Mouse (Mus musculus) c-Kit-positive CD71-negative TER-119-negative erythroid progenitor cells, embryonic 14.5 days (primary cell): Measurements from ENCODE around the gene Rnf186.
"Not testable (repeated sequence)": the region's sequence is repeated elsewhere in the genome, so short reads cannot be mapped to it uniquely, and the experiment has no call there.

Source experiments
- DNase-seq: peaks from one replicate; pipeline ENCODE4 v3.0.0-alpha.2; 2013; ENCODE audit warnings: low read depth

Rnf186 gene

DNA sequence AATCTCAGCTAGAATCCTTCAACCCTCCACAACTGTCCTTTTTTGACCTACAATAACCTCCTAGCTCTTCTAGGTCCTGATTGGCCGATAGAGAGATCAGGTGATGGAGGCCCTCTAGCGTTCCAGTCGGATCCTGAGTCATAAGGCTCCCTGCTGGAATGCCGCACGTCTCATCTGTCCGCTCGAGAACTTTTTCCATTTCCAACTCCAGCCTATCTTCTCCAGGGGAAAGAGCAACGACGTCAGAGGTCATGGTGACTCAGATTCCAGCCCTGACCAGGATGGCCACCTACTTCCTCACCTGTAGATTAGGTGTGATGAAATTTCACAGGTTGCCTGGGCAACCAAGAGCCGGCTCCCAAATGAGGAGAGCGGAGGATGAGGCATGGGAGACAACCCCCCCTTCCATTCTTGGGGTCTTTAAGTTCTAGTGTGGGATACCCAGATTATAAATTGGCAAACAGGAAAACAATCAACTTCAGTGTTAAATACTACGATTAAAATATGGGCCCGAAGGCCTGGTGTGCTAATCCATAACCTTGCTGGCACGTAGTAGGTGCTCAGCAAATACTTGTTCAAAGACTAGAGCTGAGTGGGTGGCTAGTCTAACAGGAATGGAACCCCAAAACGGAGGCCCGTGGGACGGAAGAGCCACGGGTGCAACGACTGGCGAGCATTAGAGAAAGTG lies 5.4 kb downstream of the Rnf186 start:
- DNase-seq = no peak

DNA sequence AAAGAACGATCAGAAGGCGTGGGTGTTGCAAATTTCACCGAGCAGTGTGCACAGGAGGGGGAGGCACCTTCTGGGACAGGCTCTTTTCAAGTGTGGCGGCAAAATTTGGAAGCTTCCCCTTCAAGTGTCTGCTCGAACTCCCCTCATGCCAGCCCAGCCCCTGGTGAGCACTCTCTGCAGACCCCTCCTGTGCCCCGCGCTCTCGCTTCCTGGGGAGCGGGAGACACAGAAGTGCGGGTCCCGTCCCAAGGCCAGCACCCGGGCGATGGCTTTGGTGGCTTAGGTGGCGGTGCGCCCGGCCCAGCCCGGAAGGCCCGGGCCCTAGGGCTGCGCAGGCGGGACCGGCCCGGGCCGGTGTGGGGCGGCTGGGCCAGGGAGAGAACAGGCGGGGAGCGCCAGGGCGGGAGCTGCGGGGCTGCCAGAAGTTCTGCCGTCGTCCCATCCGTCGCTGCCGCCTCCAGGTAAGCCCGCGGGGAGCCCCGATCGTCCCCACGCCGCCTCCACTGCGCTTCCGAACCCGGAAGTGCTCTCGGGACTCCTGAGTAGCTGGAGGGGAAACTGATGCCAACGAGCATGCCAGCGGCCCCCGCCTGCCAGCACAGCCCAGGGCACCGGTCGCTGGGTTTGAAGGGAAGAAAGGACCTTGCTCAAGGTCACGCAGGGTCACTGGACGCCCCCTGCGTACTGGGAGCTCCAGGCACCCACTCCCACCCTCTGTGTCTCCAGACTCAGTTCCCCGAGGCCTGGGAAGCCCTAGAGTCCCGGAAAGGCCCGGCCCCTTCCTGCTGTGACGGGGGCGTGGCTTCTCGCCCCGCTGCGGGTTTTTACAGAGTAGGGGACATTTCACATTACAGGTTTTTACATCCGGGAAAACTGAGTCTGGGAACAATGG lies 6.2 kb downstream of the Rnf186 start, which contains the start of gene Tmco4:
Gene Tmco4, plus strand, starts transcription at position 62 of the 892 bp plus-strand sequence.
- DNase-seq = peak; percentile 61

DNA sequence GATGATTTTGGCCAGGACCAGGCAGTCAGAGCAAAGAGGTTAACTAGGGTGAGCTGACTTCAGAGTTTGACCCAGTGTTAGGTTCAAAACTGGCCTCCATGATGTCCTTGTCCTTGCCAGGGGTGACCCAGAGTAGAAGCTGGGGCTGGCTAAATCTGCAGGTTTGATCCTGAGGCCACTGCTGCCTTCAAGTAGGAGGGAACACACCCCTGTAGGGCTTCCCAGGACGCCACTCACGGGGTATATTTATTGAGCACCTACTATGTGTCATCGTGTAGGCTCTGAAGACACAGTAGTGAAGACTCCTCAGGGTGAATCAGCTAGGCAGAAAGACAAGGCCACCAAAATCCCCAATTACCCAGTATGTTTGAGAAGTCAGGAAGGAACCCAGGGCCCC lies 6.8 kb downstream of the Rnf186 start:
- no peak for DNase-seq

DNA sequence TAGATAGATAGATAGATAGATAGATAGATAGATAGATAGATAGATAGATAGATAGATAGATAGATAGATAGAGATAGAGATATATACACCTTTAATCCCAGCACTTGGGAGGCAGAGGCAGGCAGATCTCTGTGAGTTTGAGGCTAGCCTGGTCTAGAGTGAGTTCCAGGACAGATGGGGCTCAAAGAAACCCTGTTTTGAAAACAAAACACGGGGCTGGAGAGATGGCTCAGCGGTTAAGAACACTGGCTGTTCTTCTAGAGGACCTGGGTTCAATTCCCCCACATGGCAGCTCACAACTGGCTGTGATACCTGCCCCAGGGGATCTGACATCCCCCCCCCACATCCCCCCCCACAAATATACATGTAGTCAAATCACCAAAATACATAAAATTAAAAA lies 7.6 kb downstream of the Rnf186 start:
- DNase-seq = not testable (repeated sequence)

DNA sequence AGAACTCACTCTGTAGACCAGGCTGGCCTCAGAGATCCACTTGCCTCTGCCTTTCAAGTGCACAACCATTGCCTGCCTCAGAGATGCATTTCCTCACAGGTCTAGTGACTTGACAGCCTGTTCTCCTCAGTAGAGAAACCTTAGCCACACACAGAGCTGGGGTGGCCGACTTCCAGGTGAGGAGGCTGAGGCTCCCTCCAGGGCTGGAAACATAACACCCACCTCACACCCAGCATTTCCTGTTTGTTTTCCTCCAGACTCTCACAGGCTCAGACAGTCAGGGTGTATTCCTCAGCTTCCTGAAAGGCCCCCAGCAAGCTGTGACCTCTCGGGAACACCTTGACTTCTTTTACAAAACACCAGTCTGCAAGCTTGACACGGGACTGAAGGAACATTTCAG lies 8.3 kb downstream of the Rnf186 start:
- DNase-seq = no peak

DNA sequence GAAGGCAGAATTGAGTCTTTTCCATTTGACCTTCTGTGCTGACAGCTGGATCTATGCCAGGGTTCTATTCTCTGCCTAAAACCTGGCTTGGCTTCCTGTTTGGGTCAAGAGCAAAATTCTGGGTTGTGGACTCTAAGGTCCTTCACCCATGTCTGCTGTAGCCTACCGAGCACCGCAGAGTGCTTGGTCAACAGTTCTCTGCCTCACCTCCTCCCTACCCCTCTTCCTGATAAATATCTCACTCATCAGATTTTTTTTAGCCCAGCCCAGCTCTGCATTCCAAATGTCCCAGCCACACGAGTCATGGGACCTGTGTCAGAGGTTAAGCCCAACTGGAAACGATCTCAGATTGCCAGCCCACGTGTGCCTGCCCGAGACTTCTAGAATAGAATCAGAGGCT lies 9.1 kb downstream of the Rnf186 start:
- no peak for DNase-seq

DNA sequence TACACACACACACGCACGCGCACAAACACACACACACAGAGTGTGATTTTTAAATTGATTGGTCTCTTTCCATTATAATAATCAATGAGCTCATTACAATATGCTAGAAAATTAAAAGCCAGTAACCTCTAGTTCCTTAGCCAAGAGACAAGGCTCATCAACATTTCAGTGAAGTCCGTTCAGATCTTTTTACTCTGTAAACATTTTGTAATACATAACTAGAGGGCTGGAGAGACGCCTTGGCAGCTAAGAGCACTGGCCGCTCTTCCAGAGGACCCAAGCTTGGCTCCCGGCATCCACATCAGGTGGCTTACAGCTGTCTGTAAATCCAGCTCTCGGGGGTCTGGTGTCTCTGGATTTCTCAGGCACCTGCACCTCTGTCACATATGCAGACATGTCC lies 13.1 kb downstream of the Rnf186 start:
- no peak for DNase-seq

DNA sequence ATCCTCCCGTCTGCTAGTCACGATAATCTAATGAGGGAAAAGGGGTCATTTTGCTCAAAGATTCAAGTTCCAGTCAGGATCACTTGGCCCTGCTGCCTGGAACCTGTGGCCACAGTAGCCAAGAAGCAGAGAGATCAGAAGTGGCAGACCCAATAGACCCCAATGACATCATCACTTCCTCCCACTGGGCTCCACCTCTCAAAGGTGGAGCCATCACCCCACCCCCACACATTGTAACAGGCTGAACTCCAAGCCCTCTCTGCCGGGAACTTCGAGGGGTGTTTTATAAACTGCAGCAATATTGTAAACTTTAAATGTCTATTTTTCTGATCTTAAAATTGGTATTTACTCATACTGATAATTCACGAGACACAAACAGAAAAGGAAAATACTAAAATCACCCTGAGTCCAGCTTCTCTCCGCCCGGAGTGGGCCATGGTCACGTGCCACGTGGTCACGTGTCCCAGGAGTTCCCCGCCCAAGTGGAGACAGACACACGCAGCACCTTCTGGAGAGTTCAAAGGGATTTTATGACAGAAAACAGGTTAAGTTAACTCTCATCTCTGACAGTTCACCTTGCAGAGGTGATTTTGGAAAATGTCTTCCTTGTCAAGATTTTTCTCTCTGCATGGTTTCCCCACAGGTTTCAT lies 14.0 kb downstream of the Rnf186 start:
- no peak for DNase-seq

DNA sequence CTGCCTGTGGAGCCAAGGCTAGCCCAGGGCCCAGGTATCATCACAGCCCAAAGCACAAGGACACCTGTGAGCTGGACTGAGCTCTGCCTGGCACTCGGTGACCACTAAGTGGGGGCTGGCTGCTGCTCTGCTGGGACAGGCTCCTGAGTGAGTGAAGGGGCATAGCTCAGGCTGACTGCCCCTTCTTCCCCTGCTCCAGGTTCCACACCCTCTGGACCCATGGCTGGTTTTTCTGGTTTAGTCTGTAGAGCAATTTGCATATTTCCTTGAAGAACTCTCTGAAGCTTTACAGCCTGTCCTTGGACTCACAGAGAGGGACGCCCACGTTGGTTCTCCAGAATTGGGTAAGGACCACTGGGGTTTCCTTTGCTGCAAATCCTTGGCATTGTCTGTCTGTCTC lies 16.5 kb downstream of the Rnf186 start:
- DNase-seq = no peak

DNA sequence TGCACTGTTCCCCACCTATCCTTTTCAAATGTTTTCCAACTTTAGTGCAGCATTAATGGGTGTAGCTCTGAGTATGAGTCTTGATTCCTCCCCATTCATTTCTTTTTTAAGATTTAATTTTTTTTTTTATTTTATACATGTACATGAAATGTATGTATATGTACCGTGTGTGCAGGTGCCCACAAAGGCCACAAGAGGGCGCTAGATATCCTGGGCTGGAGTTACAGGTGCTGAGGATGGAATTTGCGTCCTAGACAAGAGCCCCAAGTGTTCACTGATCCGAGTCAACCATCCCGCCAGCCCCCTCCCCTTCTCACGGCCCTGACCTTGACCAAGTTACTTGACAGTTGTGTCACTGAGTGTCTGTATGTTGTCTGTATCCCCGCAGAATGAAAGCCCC lies 17.8 kb downstream of the Rnf186 start:
- DNase-seq = no peak

DNA sequence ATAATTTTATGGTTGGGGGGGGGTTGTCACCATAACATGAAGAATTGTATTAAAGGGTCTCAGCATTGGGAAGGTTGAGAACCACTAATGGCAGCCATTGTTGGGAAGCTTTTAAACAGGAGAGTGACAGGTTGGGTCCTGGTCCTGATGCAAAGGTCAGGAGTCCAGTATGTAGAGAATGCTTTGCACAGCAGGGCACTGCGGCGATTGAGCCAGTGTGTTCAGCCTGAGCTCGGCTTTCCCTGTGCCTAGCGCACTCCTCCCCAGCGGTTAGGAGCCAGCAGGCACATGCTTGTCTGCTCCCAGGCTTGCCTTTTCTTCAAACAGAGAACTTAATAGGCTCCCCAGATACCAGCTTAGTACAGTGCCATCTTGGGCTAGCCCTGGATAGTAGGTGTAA lies 19.4 kb downstream of the Rnf186 start:
- no peak for DNase-seq

DNA sequence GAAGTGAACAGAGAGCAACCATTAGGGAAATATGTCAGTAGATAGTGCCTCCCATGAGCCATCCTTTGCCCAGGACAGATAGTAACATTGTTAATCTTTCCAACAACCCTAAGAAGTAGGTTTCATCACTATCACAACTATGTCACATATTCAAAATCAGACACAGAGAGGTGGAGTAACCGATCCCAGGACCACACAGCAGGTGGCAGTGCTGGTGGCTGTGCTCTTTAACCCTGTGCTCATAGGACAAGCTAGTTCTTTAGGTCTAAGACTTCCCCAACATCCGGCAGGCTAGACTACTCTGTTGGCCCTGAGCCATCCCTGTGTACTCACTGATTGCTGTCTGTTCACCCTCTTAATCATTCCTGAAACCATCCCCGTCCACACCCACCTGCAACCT lies 27.5 kb downstream of the Rnf186 start:
- no peak for DNase-seq

DNA sequence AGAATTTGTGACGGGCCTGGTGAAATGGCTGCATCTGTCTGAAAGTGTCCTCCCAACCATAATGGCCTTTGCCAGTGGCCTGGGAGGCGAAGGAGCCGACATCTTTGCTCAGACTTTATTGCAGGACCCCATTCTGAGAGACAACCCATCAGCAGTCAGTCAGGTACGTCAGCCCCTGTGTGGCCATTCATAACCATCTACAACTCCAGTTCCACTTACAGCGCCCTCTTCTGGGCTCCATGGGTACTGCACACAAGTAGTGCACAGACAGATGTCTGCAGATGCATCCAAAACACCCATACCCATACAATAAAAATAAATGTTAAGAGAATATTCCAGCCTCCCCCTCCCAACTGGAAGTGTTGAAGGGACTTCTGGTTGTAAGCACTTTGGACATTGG lies 29.5 kb downstream of the Rnf186 start:
- no peak for DNase-seq

DNA sequence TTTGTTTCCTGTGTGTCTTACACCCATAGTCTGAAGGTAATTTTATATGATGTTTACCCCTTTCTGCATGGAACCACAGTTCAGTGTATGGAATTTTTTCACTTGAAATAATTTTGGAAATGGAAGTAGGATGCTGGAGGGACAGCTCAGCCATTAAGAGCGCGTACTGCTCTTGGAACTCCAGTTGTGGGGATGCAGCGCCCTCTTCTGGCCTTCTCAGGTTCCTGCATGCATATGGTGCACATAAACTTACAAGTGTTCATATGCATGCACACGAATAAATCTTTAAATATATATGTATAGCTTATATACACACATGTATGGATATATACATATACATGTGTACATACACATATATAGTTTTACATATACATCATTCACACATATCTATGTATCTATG lies 30.2 kb downstream of the Rnf186 start:
- no peak for DNase-seq

DNA sequence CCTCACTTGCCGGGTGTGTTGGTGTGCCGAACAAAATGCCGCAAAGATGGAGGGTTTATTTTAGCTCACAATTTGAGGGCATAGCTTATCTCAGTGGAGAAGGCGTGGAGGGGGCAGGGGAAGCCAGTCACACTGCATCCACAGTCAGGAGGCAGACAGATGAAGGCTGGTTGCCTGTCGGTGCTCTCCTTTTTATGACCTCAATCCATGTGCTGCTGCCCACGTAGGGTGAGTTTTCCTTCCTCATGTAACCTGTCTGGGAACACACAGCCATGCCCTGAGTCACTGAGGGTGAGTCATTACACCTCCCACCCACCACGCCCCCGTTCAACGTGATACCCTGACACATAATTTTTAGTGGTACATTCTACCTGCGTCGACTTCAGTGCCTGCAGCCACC lies 31.7 kb downstream of the Rnf186 start:
- DNase-seq = no peak

DNA sequence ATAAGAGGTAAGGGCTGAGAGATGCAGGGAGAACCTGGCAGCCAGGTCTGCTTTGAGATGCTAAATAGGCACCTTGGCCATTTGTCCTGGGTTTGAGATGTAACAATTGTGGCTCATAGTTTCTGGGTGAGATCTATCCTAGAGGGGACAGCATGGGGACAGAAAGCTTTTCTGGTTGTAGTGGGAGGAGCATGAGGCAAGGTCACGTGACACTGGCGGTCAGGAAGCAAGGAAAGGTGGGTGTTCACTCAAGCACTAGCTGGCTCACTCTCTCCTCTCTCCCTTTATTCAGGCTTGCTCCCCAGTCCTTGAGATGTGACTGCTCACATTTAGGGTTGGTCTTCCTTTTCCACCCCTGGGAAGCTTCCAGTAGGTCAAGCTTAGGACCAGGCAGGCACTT lies 34.1 kb downstream of the Rnf186 start:
- no peak for DNase-seq

DNA sequence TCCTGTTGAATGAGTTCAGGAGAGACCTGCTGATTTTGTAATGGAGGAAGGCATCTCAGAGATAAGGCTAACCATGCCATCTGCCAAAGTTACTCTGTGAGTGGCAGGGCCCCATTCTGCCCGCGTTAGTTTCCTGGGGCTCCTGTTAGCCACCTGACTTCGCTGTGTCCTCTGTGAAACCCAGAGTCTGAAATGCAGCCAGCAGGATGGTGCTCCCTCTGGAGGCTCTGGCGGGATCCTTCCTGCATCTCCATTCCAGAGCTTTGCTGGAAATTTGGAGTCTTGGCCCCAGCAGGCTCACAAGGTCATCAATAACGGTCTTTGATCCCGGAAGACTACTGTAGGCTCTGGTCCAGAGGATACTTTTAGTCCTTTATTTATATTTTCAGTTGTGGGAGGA lies 34.5 kb downstream of the Rnf186 start:
- DNase-seq = no peak

DNA sequence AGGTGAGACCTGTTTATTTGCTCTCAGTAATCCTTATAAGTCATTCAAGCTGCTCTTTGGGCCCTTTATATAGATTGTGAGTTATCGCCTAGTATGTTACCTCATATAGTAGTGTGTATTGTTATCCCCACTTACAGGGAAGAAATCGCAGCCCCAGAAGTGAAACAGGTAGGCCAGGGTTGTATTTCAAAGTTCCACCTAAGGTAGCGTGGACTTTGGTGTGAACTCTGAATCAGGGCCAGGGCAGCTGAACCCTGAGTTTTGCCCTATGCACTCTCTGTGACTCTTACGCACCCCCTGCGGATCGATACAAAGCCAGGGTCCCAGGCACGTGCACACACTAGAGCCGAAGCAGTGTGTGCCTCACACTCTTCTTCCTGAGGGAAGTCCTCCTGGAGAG lies 37.2 kb downstream of the Rnf186 start:
- no peak for DNase-seq

DNA sequence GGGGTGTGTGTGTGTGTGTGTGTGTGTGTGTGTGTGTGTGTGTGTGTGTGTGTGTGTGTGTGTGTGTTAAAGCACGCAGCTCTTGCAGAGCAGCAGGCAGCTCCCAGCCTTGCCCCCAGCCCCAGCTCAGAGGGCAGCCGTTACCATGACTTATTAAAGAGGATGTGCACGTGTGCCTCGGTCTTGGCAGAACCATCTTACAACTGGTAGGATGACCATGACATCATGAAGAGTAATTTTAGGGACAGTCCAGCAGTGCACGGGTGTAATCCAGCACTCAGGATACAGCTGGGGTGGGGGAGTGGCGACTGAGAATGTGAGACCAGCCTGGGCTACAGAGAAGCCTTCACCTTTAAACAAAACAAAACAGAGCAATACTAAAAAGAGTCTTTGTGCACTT lies 38.3 kb downstream of the Rnf186 start:
- DNase-seq = no peak

DNA sequence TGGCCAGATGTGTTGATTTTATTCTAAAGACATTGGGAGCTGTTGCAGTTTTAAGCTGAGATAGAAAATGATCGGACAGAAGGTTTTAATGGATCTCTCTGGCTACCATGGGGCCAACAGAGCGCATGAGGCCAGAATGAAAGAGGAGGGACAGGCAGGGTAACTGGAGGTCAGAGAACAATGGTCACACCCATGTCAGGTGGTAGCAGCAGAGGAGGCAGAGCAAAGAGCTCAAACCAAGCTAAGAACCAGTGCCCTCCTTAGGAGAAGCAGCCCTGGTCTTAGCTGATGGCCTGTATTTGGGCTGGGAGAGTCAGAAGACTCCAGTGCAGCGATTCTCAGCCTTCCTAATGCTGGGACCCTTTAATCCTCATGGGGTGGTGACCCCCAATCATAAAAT lies 40.4 kb downstream of the Rnf186 start:
- no peak for DNase-seq

DNA sequence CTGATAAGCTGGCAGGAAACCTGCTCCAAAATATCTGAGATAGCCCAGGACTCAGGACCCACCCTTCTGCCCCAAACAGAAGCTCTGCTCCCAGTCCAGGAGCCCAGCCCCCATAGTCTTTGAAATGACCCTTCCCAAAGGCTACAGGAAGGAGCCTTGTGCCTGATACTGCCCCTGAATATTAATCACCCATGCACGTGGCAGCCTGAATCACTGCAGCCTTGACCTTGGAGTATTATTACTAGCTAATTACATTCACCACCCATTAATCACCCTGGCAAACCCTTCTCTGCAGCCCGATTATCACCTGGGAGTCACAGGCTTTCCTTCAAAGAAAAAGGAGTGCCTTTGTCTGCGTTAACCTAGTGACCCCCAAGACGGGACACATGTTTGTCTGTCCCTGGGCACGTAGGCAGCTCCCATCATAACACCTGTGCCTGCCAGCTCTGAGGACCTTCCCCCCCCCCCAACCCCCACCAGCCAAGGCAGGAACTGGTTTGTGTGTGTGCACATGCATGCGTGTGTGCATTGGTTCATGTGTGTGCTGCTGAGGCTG lies 41.1 kb downstream of the Rnf186 start:
- DNase-seq = no peak

DNA sequence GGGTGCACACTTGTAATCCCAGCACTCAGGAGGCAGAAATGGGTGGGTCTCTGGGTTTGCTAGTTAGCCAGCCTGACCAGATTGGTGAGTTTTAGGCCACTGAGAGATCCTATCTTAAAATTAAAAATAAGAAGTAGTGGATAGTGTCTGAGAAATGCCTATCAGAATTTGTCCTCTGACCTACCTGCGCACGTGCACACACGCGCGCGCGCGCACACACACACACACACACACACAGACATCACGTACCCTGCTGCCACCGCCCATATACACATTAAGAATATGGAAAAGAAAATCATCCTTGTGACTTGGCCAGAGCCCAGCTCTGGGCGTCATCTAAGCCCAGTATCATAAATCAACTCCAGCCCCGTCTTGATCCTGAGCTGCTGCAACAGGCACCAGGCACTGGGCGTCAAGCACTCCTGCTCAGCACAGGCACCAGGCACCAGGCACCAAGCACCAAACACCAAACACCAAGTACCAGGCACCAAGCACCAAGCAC lies 44.3 kb downstream of the Rnf186 start:
- DNase-seq = no peak

DNA sequence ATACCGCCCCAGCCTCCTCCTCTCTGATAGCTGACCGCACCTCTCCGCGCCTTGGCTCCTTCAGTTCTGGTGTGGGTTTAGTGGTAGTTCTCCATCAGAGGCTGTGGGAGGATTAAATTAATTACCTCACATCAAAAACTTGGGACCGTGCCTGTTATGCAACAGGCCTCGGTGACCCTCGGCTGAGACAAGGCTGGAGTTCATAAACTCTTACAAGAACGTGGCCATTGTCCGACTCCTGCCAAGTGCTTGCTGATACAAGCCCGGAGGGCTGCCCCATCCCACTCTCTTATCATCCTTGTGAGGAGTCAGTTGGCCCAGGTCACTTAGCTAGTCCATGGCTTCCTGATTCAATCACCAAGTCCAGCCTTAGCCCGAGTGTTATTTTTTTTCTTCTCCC lies 46.4 kb downstream of the Rnf186 start:
- DNase-seq = no peak
